Mouse (Mus musculus) CH12.LX (cell line): Measurements from ENCODE around the gene Btbd7. TPM values are rescaled to one million over a fixed set of nuclear protein-coding genes. Genes with fewer than 3 reads are reported as not detected.

Experiments used
- DNase-seq: peaks from one replicate; pipeline ENCODE4 v3.0.0-alpha.2; 2013; ENCODE audit errors: extremely low read depth
- H3K27ac ChIP-seq: 2 replicates; pipeline ENCODE4 v1.5.1; 2012; ENCODE audit warnings: low read depth, mild to moderate bottlenecking, control low read depth, moderate library complexity; ENCODE audit not compliant: insufficient read depth
- H3K27me3 ChIP-seq: replicated peaks from 2 replicates; pipeline ENCODE3; 2012; ENCODE audit warnings: inconsistent platforms
- H3K36me3 ChIP-seq, 2 experiments: replicated peaks in 1 of 2; 2 replicates each; pipeline versions ENCODE3 to v1.6.1; 2012; ENCODE audit warnings: inconsistent platforms in 1 of 2, low read length in 1 of 2, mild to moderate bottlenecking in 1 of 2, mixed read lengths in 1 of 2, moderate library complexity in 1 of 2; ENCODE audit not compliant: control insufficient read depth in 1 of 2, insufficient read depth in 1 of 2
- H3K4me1 ChIP-seq, 2 experiments: 2 replicates each; pipeline ENCODE4 v1.6.1; 2012; ENCODE audit warnings: inconsistent platforms in 1 of 2, moderate library complexity in 1 of 2; ENCODE audit not compliant: insufficient read depth in 2 of 2, control insufficient read depth in 1 of 2
- H3K4me2 ChIP-seq: 2 replicates; pipeline ENCODE4 v1.6.1; 2012; ENCODE audit warnings: low read depth, mild to moderate bottlenecking, control low read depth; ENCODE audit not compliant: poor library complexity, insufficient read depth, severe bottlenecking
- H3K4me3 ChIP-seq, 3 experiments: fragments of 150-350 bp in 1 of 3; sonication (generic) in 1 of 3; replicated peaks in 1 of 3; 2 replicates each; pipeline versions ENCODE3 to v1.5.1; 2011 to 2012; ENCODE audit warnings: low read depth in 2 of 3, low read length in 2 of 3, mild to moderate bottlenecking in 2 of 3, moderate library complexity in 2 of 3, control low read depth in 1 of 3, improper control_type of control experiment in 1 of 3, inconsistent platforms in 1 of 3, mixed read lengths in 1 of 3; ENCODE audit not compliant: poor library complexity in 1 of 3
- H3K79me2 ChIP-seq: replicated peaks from 2 replicates; pipeline ENCODE4 v1.6.1; 2012; ENCODE audit warnings: mild to moderate bottlenecking, moderate library complexity; ENCODE audit not compliant: control insufficient read depth, poor library complexity, insufficient read depth, severe bottlenecking; ENCODE audit errors: extremely low read depth
- H3K9ac ChIP-seq: 2 replicates; pipeline ENCODE4 v1.6.1; 2012; ENCODE audit warnings: low read depth, mild to moderate bottlenecking, control low read depth, moderate library complexity; ENCODE audit not compliant: insufficient read depth
- H3K9me3 ChIP-seq: replicated peaks from 2 replicates; pipeline ENCODE3; 2012; ENCODE audit warnings: low read length, inconsistent platforms, mixed read lengths
- CHD1 ChIP-seq: IDR thresholded peaks from 2 replicates; pipeline ENCODE4 v1.6.1; 2012; ENCODE audit warnings: low read depth, low read length, improper control_type of control experiment, inconsistent platforms
- CHD2 ChIP-seq: IDR thresholded peaks from 2 replicates; pipeline ENCODE4 v1.6.1; 2011; ENCODE audit warnings: low read length, improper control_type of control experiment
- CTCF ChIP-seq, 2 experiments: IDR thresholded peaks in 1 of 2; conservative IDR thresholded peaks in 1 of 2; 2 replicates each; pipeline ENCODE4 v1.5.1; 2011 to 2012; ENCODE audit warnings: low read depth in 2 of 2, low read length in 2 of 2, improper control_type of control experiment in 1 of 2, inconsistent platforms in 1 of 2, mild to moderate bottlenecking in 1 of 2, moderate library complexity in 1 of 2
- E2F4 ChIP-seq: IDR thresholded peaks from 2 replicates; pipeline ENCODE4 v1.6.1; 2011; ENCODE audit warnings: low read depth, low read length, improper control_type of control experiment; ENCODE audit not compliant: insufficient replicate concordance
- ETS1 ChIP-seq: conservative IDR thresholded peaks from 2 replicates; pipeline ENCODE4 v1.6.1; 2012; ENCODE audit warnings: low read depth, mild to moderate bottlenecking, inconsistent platforms, low read length, improper control_type of control experiment, moderate library complexity
- IRF4 ChIP-seq: IDR thresholded peaks from 2 replicates; pipeline ENCODE4 v1.6.1; 2014; ENCODE audit warnings: low read depth, mild to moderate bottlenecking, inconsistent platforms, low read length, improper control_type of control experiment
- JUN ChIP-seq: IDR thresholded peaks from 2 replicates; pipeline ENCODE4 v1.6.1; 2011; ENCODE audit warnings: low read depth, mild to moderate bottlenecking, low read length, improper control_type of control experiment, moderate library complexity; ENCODE audit not compliant: insufficient read depth
- JUND ChIP-seq: conservative IDR thresholded peaks from 2 replicates; pipeline ENCODE4 v1.6.1; 2011; ENCODE audit warnings: low read depth, low read length, improper control_type of control experiment
- KAT2A ChIP-seq: IDR thresholded peaks from 2 replicates; pipeline ENCODE4 v1.6.1; 2012; ENCODE audit warnings: low read length, improper control_type of control experiment, inconsistent platforms; ENCODE audit not compliant: insufficient replicate concordance
- MAX ChIP-seq: IDR thresholded peaks from 2 replicates; pipeline ENCODE4 v1.6.1; 2011; ENCODE audit warnings: low read length, improper control_type of control experiment
- MEF2A ChIP-seq: IDR thresholded peaks from 2 replicates; pipeline ENCODE4 v1.6.1; 2014; ENCODE audit warnings: low read depth, mild to moderate bottlenecking, inconsistent platforms, low read length, improper control_type of control experiment, borderline replicate concordance
- MXI1 ChIP-seq: IDR thresholded peaks from 2 replicates; pipeline ENCODE4 v1.6.1; 2011; ENCODE audit warnings: mild to moderate bottlenecking, low read depth, low read length, improper control_type of control experiment
- NELFE ChIP-seq: IDR thresholded peaks from 2 replicates; pipeline ENCODE4 v1.6.1; 2011; ENCODE audit warnings: low read depth, low read length, improper control_type of control experiment
- NRF1 ChIP-seq: IDR thresholded peaks from 2 replicates; pipeline ENCODE4 v1.6.1; 2014; ENCODE audit warnings: low read depth, mild to moderate bottlenecking, inconsistent platforms, low read length, improper control_type of control experiment, moderate library complexity
- POLR2A ChIP-seq: IDR thresholded peaks from 2 replicates; pipeline ENCODE4 v1.6.1; 2011; ENCODE audit warnings: low read depth, mild to moderate bottlenecking, improper control_type of control experiment, low read length
- POLR2AphosphoS2 ChIP-seq: IDR thresholded peaks from 2 replicates; pipeline ENCODE4 v1.6.1; 2011; ENCODE audit warnings: low read depth, low read length, improper control_type of control experiment
- RAD21 ChIP-seq: IDR thresholded peaks from 2 replicates; pipeline ENCODE4 v1.6.1; 2011; ENCODE audit warnings: low read depth, mild to moderate bottlenecking, low read length, improper control_type of control experiment, moderate library complexity
- SIN3A ChIP-seq: IDR thresholded peaks from 2 replicates; pipeline ENCODE4 v1.6.1; 2012; ENCODE audit warnings: low read length, improper control_type of control experiment, inconsistent platforms
- SMC3 ChIP-seq: IDR thresholded peaks from 2 replicates; pipeline ENCODE4 v1.6.1; 2011; ENCODE audit warnings: low read depth, low read length, improper control_type of control experiment
- TBP ChIP-seq: conservative IDR thresholded peaks from 2 replicates; pipeline ENCODE4 v1.6.1; 2011; ENCODE audit warnings: low read depth, low read length, improper control_type of control experiment
- TCF12 ChIP-seq: IDR thresholded peaks from 2 replicates; pipeline ENCODE4 v1.6.1; 2014; ENCODE audit warnings: low read depth, mild to moderate bottlenecking, inconsistent platforms, low read length, improper control_type of control experiment
- UBTF ChIP-seq: IDR thresholded peaks from 2 replicates; pipeline ENCODE4 v1.6.1; 2012; ENCODE audit warnings: low read depth, mild to moderate bottlenecking, inconsistent platforms, low read length, improper control_type of control experiment, moderate library complexity
- USF1 ChIP-seq: IDR thresholded peaks from 2 replicates; pipeline ENCODE4 v1.6.1; 2014; ENCODE audit warnings: low read depth, mild to moderate bottlenecking, inconsistent platforms, low read length, improper control_type of control experiment
- USF2 ChIP-seq: conservative IDR thresholded peaks from 2 replicates; pipeline ENCODE4 v1.6.1; 2011; ENCODE audit warnings: low read depth, low read length, improper control_type of control experiment
- ZC3H11A ChIP-seq: IDR thresholded peaks from 2 replicates; pipeline ENCODE4 v1.6.1; 2012; ENCODE audit warnings: low read depth, mild to moderate bottlenecking, inconsistent platforms, low read length, improper control_type of control experiment
- ZNF384 ChIP-seq: IDR thresholded peaks from 2 replicates; pipeline ENCODE4 v1.6.1; 2012; ENCODE audit warnings: low read depth, low read length, improper control_type of control experiment, inconsistent platforms
- dilution Hi-C: fragments of 300-500 bp; cut with MboI; formaldehyde crosslinking; loops from 2 replicates; pipeline ENCODE4 v1.14.3; 2020; ENCODE audit warnings: low sequenced_read_pairs; ENCODE audit not compliant: extremely low pct_unique_long_range_greater_than_20kb, extremely low pct_ligation_motif_present
- in situ Hi-C: fragments of 300-500 bp; cut with MboI; formaldehyde crosslinking; loops from 3 replicates; pipeline ENCODE4 v1.14.3; 2019; ENCODE audit warnings: low sequenced_read_pairs, low pct_ligation_motif_present, low pct_unique_long_range_greater_than_20kb, mixed read lengths
- polyA plus RNA-seq: library from polyadenylated mRNA; unstranded; fragments of >175 nt; gene quantifications from 2 replicates; pipeline ENCODE4 v1.2.1, GENCODE M21; 2012; ENCODE audit warnings: low read depth; ENCODE audit not compliant: insufficient read length
- total RNA-seq, 2 experiments: library from RNA; depleted of rRNA; stranded (reverse); fragments of 300-350 nt in 1 of 2; fragments of >200 nt in 1 of 2; gene quantifications; 2 replicates each; pipeline ENCODE4 v1.2.3; 2012 to 2014

The Btbd7 gene
- total and polyA plus RNA-seq, 3 experiments, result 3.6 to 7.2 (median 5.1) TPM

GRCm38 (mm10) chr12:102826399-102826798, 51.9 kb downstream of the Btbd7 start:
- in situ Hi-C loops (no loop called here), dilution Hi-C loops (no loop called here)
- H3K27me3 ChIP-seq, result no peaks in the 10 kb centered on the region
- no peak overlapping the region for H3K27ac ChIP-seq
- H3K36me3 ChIP-seq, result no peaks in the 10 kb centered on the region
- DNase-seq, result no peak
- H3K79me2 ChIP-seq, result no peaks in the 10 kb centered on the region
- no peak overlapping the region for H3K4me2 ChIP-seq
- H3K4me1 ChIP-seq, result no peaks in the 10 kb centered on the region
- H3K4me3 ChIP-seq, result no peak overlapping the region
- no peak for TF ChIP-seq NELFE
- no peaks in the 10 kb centered on the region for H3K9me3 ChIP-seq
- no peak overlapping the region for H3K9ac ChIP-seq

DNA sequence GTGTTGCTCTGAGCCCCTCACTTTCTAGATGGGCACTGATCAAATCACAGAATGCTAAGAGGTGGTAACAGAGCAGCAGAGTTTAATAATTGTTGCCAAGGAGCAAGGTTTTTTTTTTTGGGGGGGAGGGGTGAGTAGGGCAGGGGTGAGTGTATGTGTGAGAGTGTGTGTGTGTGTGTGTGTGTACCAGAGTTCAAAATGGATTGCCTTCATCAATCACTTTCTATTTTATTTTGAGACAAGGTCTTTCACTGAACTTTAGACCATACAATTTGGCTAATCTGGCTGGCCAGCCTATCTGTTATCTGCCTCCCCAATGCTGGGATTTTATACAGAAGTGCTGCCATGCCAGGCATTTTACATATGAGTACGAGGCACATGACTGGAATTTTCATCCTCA, 63.4 kb downstream of the Btbd7 start:
- Histone ChIP-seq H3K79me2 (no peaks in the 10 kb centered on the region), H3K36me3 (peaks cover 5 to 23% of the 10 kb centered on the region in 2 experiments), H3K9ac (no peak overlapping the region), H3K27ac (no peak overlapping the region), H3K4me2 (no peak overlapping the region), H3K9me3 (no peaks in the 10 kb centered on the region), H3K4me1 (peaks cover 3 to 17% of the 10 kb centered on the region in 2 experiments; a peak in 3 of 4 replicates), H3K4me3 (no peak overlapping the region), H3K27me3 (no peaks in the 10 kb centered on the region)
- dilution Hi-C loops, result no loop called here
- in situ Hi-C loops, result no loop called here
- DNase-seq, result peak; percentile 17
- TF ChIP-seq MAX (no peak), CHD2 (no peak), UBTF (no peak), SIN3A (no peak), TCF12 (no peak), ETS1 (no peak), MXI1 (no peak), NRF1 (no peak), E2F4 (no peak), CHD1 (no peak), RAD21 (no peak), USF1 (no peak), JUN (no peak)

- no peak overlapping the region for H3K4me3 ChIP-seq
- no peak overlapping the region for H3K27ac ChIP-seq
- in situ Hi-C loops (no loop called here), dilution Hi-C loops (no loop called here)
- no peak overlapping the region for H3K4me2 ChIP-seq
- H3K9me3 ChIP-seq, result no peaks in the 10 kb centered on the region
- H3K4me1 ChIP-seq, result no peaks in the 10 kb centered on the region
- no peaks in the 10 kb centered on the region for H3K79me2 ChIP-seq
- TF ChIP-seq SMC3, result no peak
- TF ChIP-seq TBP, result no peak
- no peak for TF ChIP-seq MXI1
- TF ChIP-seq ZNF384, result no peak
- no peak for TF ChIP-seq CTCF (conservative IDR thresholded peaks at IDR 0.05 in 1 of 2, IDR thresholded peaks at IDR 0.05 in 1 of 2; ENCODE audit: low read depth in 2 of 2, low read length in 2 of 2)
- no peak for TF ChIP-seq USF1
- no peak for TF ChIP-seq CHD2
- no peak for TF ChIP-seq POLR2A
- TF ChIP-seq ETS1, result no peak
- TF ChIP-seq USF2, result no peak
- no peak for TF ChIP-seq KAT2A
- no peak for TF ChIP-seq MAX
- no peak for TF ChIP-seq JUND
- no peak for TF ChIP-seq IRF4
- TF ChIP-seq POLR2AphosphoS2, result no peak
- TF ChIP-seq ZC3H11A, result no peak
- no peak for TF ChIP-seq SIN3A
- TF ChIP-seq NELFE, result no peak
- no peak for TF ChIP-seq MEF2A
- DNase-seq, result no peak
- no peak overlapping the region for H3K9ac ChIP-seq
- peaks cover 0 to 29% of the 10 kb centered on the region in 2 experiments for H3K36me3 ChIP-seq
- no peaks in the 10 kb centered on the region for H3K27me3 ChIP-seq
These were observed 78.7 kb downstream of the Btbd7 start for GRCm38 (mm10) chr12:102799528-102799927.
